Mouse (Mus musculus) heart, postnatal 0 days (tissue): ENCODE data around the gene Etv2. TPM values are rescaled to one million over a fixed set of nuclear protein-coding genes. Genes with fewer than 3 reads are reported as not detected.

ENCODE experiments used
- ATAC-seq: fragments of 200-750 bp; cut with Nextera tagmentation; 2 replicates; pipeline ENCODE4 v1.8.0; 2017; ENCODE audit warnings: low read depth, moderate number of reproducible peaks, moderate library complexity; ENCODE audit not compliant: insufficient read depth
- DNase-seq: peaks from one replicate; pipeline ENCODE4 v3.0.0-alpha.2; 2016; ENCODE audit warnings: low spot score
- H3K27ac ChIP-seq: fragments of 300-500 bp; sonication (generic); 2 replicates; pipeline ENCODE4 v1.5.1; 2014; ENCODE audit warnings: low read depth, mild to moderate bottlenecking
- H3K27me3 ChIP-seq: fragments of 300-500 bp; sonication (generic); 2 replicates; pipeline ENCODE4 v1.6.1; 2014; ENCODE audit warnings: low read length, mixed read lengths; ENCODE audit not compliant: control insufficient read depth, insufficient read depth
- H3K36me3 ChIP-seq: fragments of 300-500 bp; sonication (generic); replicated peaks from 2 replicates; pipeline ENCODE4 v1.6.1; 2014; ENCODE audit warnings: low read length, mixed read lengths; ENCODE audit not compliant: control insufficient read depth, insufficient read depth
- H3K4me1 ChIP-seq: fragments of 300-500 bp; sonication (generic); 2 replicates; pipeline ENCODE4 v1.6.1; 2014; ENCODE audit warnings: antibody characterized with exemption; ENCODE audit not compliant: control insufficient read depth, insufficient read depth
- H3K4me2 ChIP-seq: fragments of 300-500 bp; sonication (generic); 2 replicates; pipeline ENCODE4 v1.6.1; 2014; ENCODE audit warnings: low read depth, mild to moderate bottlenecking, low read length, moderate library complexity
- H3K4me3 ChIP-seq: fragments of 300-500 bp; sonication (generic); 2 replicates; pipeline ENCODE4 v1.5.1; 2014; ENCODE audit warnings: low read depth, low read length
- H3K9ac ChIP-seq: fragments of 300-500 bp; sonication (generic); replicated peaks from 2 replicates; pipeline ENCODE4 v1.6.1; 2014; ENCODE audit warnings: low read depth, low read length, mixed read lengths
- H3K9me3 ChIP-seq: fragments of 300-500 bp; sonication (generic); replicated peaks from 2 replicates; pipeline ENCODE4 v1.6.1; 2016; ENCODE audit warnings: low read length; ENCODE audit not compliant: control insufficient read depth
- CTCF ChIP-seq: IDR thresholded peaks from 2 replicates; pipeline ENCODE4 v1.5.1; 2016; ENCODE audit warnings: antibody characterized with exemption, control low read depth, low read depth
- EP300 ChIP-seq: IDR thresholded peaks from 2 replicates; pipeline ENCODE4 v1.6.1; 2016; ENCODE audit warnings: antibody characterized with exemption, low read depth
- WGBS: fragments of 180-500 bp; shearing (Covaris S2); extraction: QIAGEN DNeasy Blood & Tissue Kit; methylation state at CpG from one replicate; pipeline ENCODE4 v1.1.7; 2014; 5-methylcytosine and 5-hydroxymethylcytosine counted together
- polyA plus RNA-seq: library from polyadenylated mRNA; unstranded; fragments of >200 nt; fragmentation: Nextera tagmentation; extraction: Ambion mirVana; gene quantifications from 2 replicates; pipeline ENCODE4 v1.2.1, GENCODE M21; 2015
- total RNA-seq: library from RNA; depleted of rRNA; stranded (reverse); fragments of >200 nt; gene quantifications from 2 replicates; pipeline ENCODE4 v1.2.3, GENCODE M21; 2014; ENCODE audit warnings: low replicate concordance; rRNA removed

The Etv2 gene
- total RNA-seq (not detected in 2 replicates), polyA plus RNA-seq (not detected in 2 replicates)

DNA sequence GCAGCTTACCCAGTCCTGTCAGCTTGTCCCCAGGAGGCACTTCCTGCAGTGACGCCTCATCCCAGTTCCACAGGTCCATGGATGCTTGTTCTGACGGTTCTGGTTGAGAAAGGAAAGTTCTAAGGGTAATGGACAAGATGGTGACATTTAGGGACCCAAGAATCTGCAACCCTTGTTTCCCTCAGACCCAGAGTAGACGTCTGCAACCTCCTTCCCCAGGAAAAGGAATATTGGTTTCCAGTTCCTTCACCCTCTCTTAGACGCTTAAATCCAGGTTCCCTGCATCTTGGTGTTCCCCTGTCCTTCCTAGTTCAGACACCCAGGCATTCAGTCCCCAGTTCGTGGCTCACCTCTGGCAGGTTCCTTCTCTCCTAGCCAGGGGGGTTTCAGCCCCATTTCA, at the start of gene Etv2:
Gene Etv2, minus strand, starts transcription at position 101 of the 400 bp plus-strand sequence.
- no peak for ATAC-seq
- no peak for TF ChIP-seq CTCF
- no peak for TF ChIP-seq EP300
- no peak for DNase-seq
- Histone ChIP-seq H3K27me3 (peaks cover 53% of the 10 kb centered on the region), H3K36me3 (peaks cover 9% of the 10 kb centered on the region), H3K9me3 (no peaks in the 10 kb centered on the region), H3K4me3 (peak within 1 kb of the TSS; percentile 10; the same call in 1 of the 2 replicates), H3K4me2 (peak within 1 kb of the TSS; percentile 12; the same call in 1 of the 2 replicates), H3K9ac (no peak within 1 kb of the TSS), H3K27ac (no peak within 1 kb of the TSS), H3K4me1 (no peaks in the 10 kb centered on the region)
- WGBS, result 8% methylated on average over 5 of the region's 5 CpGs

- Histone ChIP-seq H3K36me3 (no peaks in the 10 kb centered on the region), H3K4me2 (no peak overlapping the region), H3K9me3 (no peaks in the 10 kb centered on the region), H3K9ac (no peak overlapping the region), H3K4me1 (no peaks in the 10 kb centered on the region), H3K27ac (no peak overlapping the region), H3K4me3 (no peak overlapping the region), H3K27me3 (no peaks in the 10 kb centered on the region)
- WGBS, result 69% methylated on average over 2 of the region's 2 CpGs
- ATAC-seq, result no peak
- no peak for DNase-seq
- no peak for TF ChIP-seq CTCF
- TF ChIP-seq EP300, result no peak
These were observed 47.8 kb upstream of the Etv2 start for GRCm38 (mm10) chr7:30683425-30683824.

- Histone ChIP-seq H3K9me3 (no peaks in the 10 kb centered on the region; the same call in 1 of the 2 replicates), H3K4me2 (no peak overlapping the region), H3K27me3 (no peaks in the 10 kb centered on the region), H3K27ac (no peak overlapping the region; the same call in 1 of the 2 replicates), H3K4me1 (no peaks in the 10 kb centered on the region), H3K36me3 (no peaks in the 10 kb centered on the region), H3K4me3 (no peak overlapping the region), H3K9ac (no peak overlapping the region)
- 32% methylated on average over 5 of the region's 5 CpGs for whole genome bisulfite sequencing
- DNase-seq (peak; percentile 45), ATAC-seq (peak; percentile 68)
- TF ChIP-seq CTCF (no peak), EP300 (no peak)
These were observed 46.2 kb upstream of the Etv2 start for GRCm38 (mm10) chr7:30681897-30682296.

GRCm38 (mm10) chr7:30678263-30678975, 42.8 kb upstream of the Etv2 start:
- H3K9ac ChIP-seq, result no peak overlapping the region
- no peaks in the 10 kb centered on the region for H3K36me3 ChIP-seq
- 42% methylated on average over 5 of the region's 5 CpGs for WGBS
- no peaks in the 10 kb centered on the region; the same call in 1 of the 2 replicates for H3K9me3 ChIP-seq
- H3K4me2 ChIP-seq, result no peak overlapping the region
- TF ChIP-seq EP300 (no peak), CTCF (no peak)
- H3K27ac ChIP-seq, result no peak overlapping the region
- ATAC-seq (peak; percentile 44; the same call in 1 of the 2 replicates), DNase-seq (peak; percentile 69)
- no peak overlapping the region for H3K4me3 ChIP-seq
- no peaks in the 10 kb centered on the region for H3K27me3 ChIP-seq
- H3K4me1 ChIP-seq, result no peaks in the 10 kb centered on the region

GRCm38 (mm10) chr7:30671480-30671879, 35.8 kb upstream of the Etv2 start, which contains the start of gene Pmis2:
TSS of gene Pmis2 (minus strand) at chr7:30671605.
- Histone ChIP-seq H3K27me3 (no peaks in the 10 kb centered on the region), H3K27ac (no peak within 1 kb of the TSS), H3K36me3 (no peaks in the 10 kb centered on the region), H3K4me1 (no peaks in the 10 kb centered on the region), H3K4me2 (no peak within 1 kb of the TSS), H3K4me3 (no peak within 1 kb of the TSS), H3K9ac (no peak within 1 kb of the TSS), H3K9me3 (no peaks in the 10 kb centered on the region)
- no peak for DNase-seq
- WGBS, result 64% methylated on average over 9 of the region's 9 CpGs
- no peak for ATAC-seq
- TF ChIP-seq CTCF, result no peak
- TF ChIP-seq EP300, result no peak
